Mouse (Mus musculus): ENCODE results near the gene Wrnip1. TPM values are rescaled to one million over a fixed set of nuclear protein-coding genes. Genes with fewer than 3 reads are reported as not detected.
A peak's percentile ranks its signal among the peaks of the same experiment; 100 is the strongest.

Wrnip1 gene
- polyA plus RNA-seq, 1 experiment from 2014 or later: 34.7 TPM

- no peak overlapping the region for H3K9ac ChIP-seq (replicated peaks)
- ATAC-seq (ENCODE audit: insufficient number of reproducible peaks, insufficient read depth, low FRiP score, low TSS enrichment, low read depth): no peak
Observed at GRCm38 (mm10) chr13:32831505-32832273, 29.9 kb downstream of the Wrnip1 start.

GRCm38 (mm10) chr13:32832776-32833175, 30.9 kb downstream of the Wrnip1 start:
- Histone ChIP-seq H3K4me3 (replicated peaks) (no peak overlapping the region), H3K27me3 (no peaks in the 10 kb centered on the region), H3K9me3 (no peaks in the 10 kb centered on the region), H3K4me2 (no peak overlapping the region), H3K27ac (no peak overlapping the region), H3K4me1 (replicated peaks) (no peaks in the 10 kb centered on the region), H3K36me3 (no peaks in the 10 kb centered on the region), H3K9ac (replicated peaks) (no peak overlapping the region)
- ATAC-seq (ENCODE audit: insufficient number of reproducible peaks, insufficient read depth, low FRiP score, low TSS enrichment, low read depth): no peak
- WGBS: 74% methylated on average over 3 of the region's 3 CpGs

More at GRCm38 (mm10) chr13:32831505-32832273, 29.9 kb downstream of the Wrnip1 start:
- H3K4me1 ChIP-seq (replicated peaks): no peaks in the 10 kb centered on the region
- no peaks in the 10 kb centered on the region for H3K36me3 ChIP-seq
- H3K9me3 ChIP-seq: no peaks in the 10 kb centered on the region
- no peak overlapping the region for H3K4me3 ChIP-seq (replicated peaks)
- no peaks in the 10 kb centered on the region for H3K27me3 ChIP-seq
- no peak overlapping the region for H3K4me2 ChIP-seq
- 83% methylated on average over 3 of the region's 3 CpGs for WGBS
- no peak overlapping the region for H3K27ac ChIP-seq

GRCm38 (mm10) chr13:32833237-32833636, 31.4 kb downstream of the Wrnip1 start:
- Histone ChIP-seq H3K4me2 (no peak overlapping the region), H3K27me3 (no peaks in the 10 kb centered on the region), H3K36me3 (no peaks in the 10 kb centered on the region), H3K9ac (replicated peaks) (no peak overlapping the region), H3K4me1 (replicated peaks) (no peaks in the 10 kb centered on the region), H3K4me3 (replicated peaks) (no peak overlapping the region), H3K27ac (no peak overlapping the region), H3K9me3 (no peaks in the 10 kb centered on the region)
- ATAC-seq (ENCODE audit: insufficient number of reproducible peaks, insufficient read depth, low FRiP score, low TSS enrichment, low read depth): no peak
- WGBS: 72% methylated on average over 6 of the region's 6 CpGs

GRCm38 (mm10) chr13:32834513-32834912, 32.7 kb downstream of the Wrnip1 start:
- H3K4me2 ChIP-seq: no peak overlapping the region
- 94% methylated on average over 5 of the region's 5 CpGs for WGBS
- no peaks in the 10 kb centered on the region for H3K9me3 ChIP-seq
- H3K27me3 ChIP-seq: no peaks in the 10 kb centered on the region
- H3K4me3 ChIP-seq (replicated peaks): no peak overlapping the region
- no peak overlapping the region for H3K9ac ChIP-seq (replicated peaks)
- no peaks in the 10 kb centered on the region for H3K36me3 ChIP-seq
- ATAC-seq (ENCODE audit: insufficient number of reproducible peaks, insufficient read depth, low FRiP score, low TSS enrichment, low read depth): no peak
- no peak overlapping the region for H3K27ac ChIP-seq
- H3K4me1 ChIP-seq (replicated peaks): no peaks in the 10 kb centered on the region

- H3K4me1 ChIP-seq (replicated peaks): no peaks in the 10 kb centered on the region
- H3K9ac ChIP-seq (replicated peaks): no peak overlapping the region
- no peak overlapping the region for H3K4me3 ChIP-seq (replicated peaks)
- H3K27me3 ChIP-seq: no peaks in the 10 kb centered on the region
- ATAC-seq (ENCODE audit: insufficient number of reproducible peaks, insufficient read depth, low FRiP score, low TSS enrichment, low read depth): no peak
- 65% methylated on average over 1 of the region's 1 CpGs for WGBS
- no peaks in the 10 kb centered on the region for H3K36me3 ChIP-seq
- no peak overlapping the region for H3K27ac ChIP-seq
- no peak overlapping the region for H3K4me2 ChIP-seq
- H3K9me3 ChIP-seq: no peaks in the 10 kb centered on the region
Observed at GRCm38 (mm10) chr13:32839314-32839713, 37.5 kb downstream of the Wrnip1 start.

- H3K27me3 ChIP-seq: no peaks in the 10 kb centered on the region
- no peaks in the 10 kb centered on the region for H3K4me1 ChIP-seq (replicated peaks)
- H3K9me3 ChIP-seq: no peaks in the 10 kb centered on the region
- no peak overlapping the region for H3K4me2 ChIP-seq
- H3K27ac ChIP-seq: no peak overlapping the region
- no peak overlapping the region for H3K9ac ChIP-seq (replicated peaks)
- 92% methylated on average over 3 of the region's 3 CpGs for WGBS
- ATAC-seq (ENCODE audit: insufficient number of reproducible peaks, insufficient read depth, low FRiP score, low TSS enrichment, low read depth): no peak
- no peak overlapping the region for H3K4me3 ChIP-seq (replicated peaks)
- H3K36me3 ChIP-seq: no peaks in the 10 kb centered on the region
Observed at GRCm38 (mm10) chr13:32841349-32841748, 39.5 kb downstream of the Wrnip1 start.

- H3K27ac ChIP-seq: no peak overlapping the region
- no peak overlapping the region for H3K4me3 ChIP-seq (replicated peaks)
- no peak overlapping the region for H3K9ac ChIP-seq (replicated peaks)
- H3K36me3 ChIP-seq: no peaks in the 10 kb centered on the region
- no peak overlapping the region for H3K4me2 ChIP-seq
- ATAC-seq (ENCODE audit: insufficient number of reproducible peaks, insufficient read depth, low FRiP score, low TSS enrichment, low read depth): no peak
- H3K27me3 ChIP-seq: no peaks in the 10 kb centered on the region
- no peaks in the 10 kb centered on the region for H3K9me3 ChIP-seq
- H3K4me1 ChIP-seq (replicated peaks): peaks cover 12% of the 10 kb centered on the region
Observed at GRCm38 (mm10) chr13:32846221-32846620, 44.4 kb downstream of the Wrnip1 start.

GRCm38 (mm10) chr13:32849092-32849491, 47.3 kb downstream of the Wrnip1 start:
- H3K9me3 ChIP-seq: no peaks in the 10 kb centered on the region
- H3K4me2 ChIP-seq: no peak overlapping the region
- ATAC-seq (ENCODE audit: insufficient number of reproducible peaks, insufficient read depth, low FRiP score, low TSS enrichment, low read depth): no peak
- H3K36me3 ChIP-seq: no peaks in the 10 kb centered on the region
- H3K9ac ChIP-seq (replicated peaks): no peak overlapping the region
- whole genome bisulfite sequencing: 40% methylated on average over 4 of the region's 4 CpGs
- H3K4me1 ChIP-seq (replicated peaks): peaks cover 12% of the 10 kb centered on the region
- H3K27ac ChIP-seq: no peak overlapping the region
- H3K4me3 ChIP-seq (replicated peaks): no peak overlapping the region
- H3K27me3 ChIP-seq: no peaks in the 10 kb centered on the region

- H3K4me2 ChIP-seq: no peak overlapping the region
- no peak for ATAC-seq (ENCODE audit: insufficient number of reproducible peaks, insufficient read depth, low FRiP score, low TSS enrichment, low read depth)
- peaks cover 12% of the 10 kb centered on the region for H3K4me1 ChIP-seq (replicated peaks)
- no peak overlapping the region for H3K4me3 ChIP-seq (replicated peaks)
- no peaks in the 10 kb centered on the region for H3K36me3 ChIP-seq
- H3K9ac ChIP-seq (replicated peaks): no peak overlapping the region
- no peak overlapping the region for H3K27ac ChIP-seq
- H3K27me3 ChIP-seq: no peaks in the 10 kb centered on the region
- H3K9me3 ChIP-seq: no peaks in the 10 kb centered on the region
Observed at GRCm38 (mm10) chr13:32849531-32850123, 47.8 kb downstream of the Wrnip1 start.

GRCm38 (mm10) chr13:32850156-32850555, 48.3 kb downstream of the Wrnip1 start:
- 60% methylated on average over 1 of the region's 1 CpGs for WGBS
- Histone ChIP-seq H3K27me3 (no peaks in the 10 kb centered on the region), H3K4me1 (replicated peaks) (peaks cover 12% of the 10 kb centered on the region), H3K4me3 (replicated peaks) (no peak overlapping the region), H3K36me3 (no peaks in the 10 kb centered on the region), H3K27ac (no peak overlapping the region), H3K4me2 (no peak overlapping the region), H3K9me3 (no peaks in the 10 kb centered on the region), H3K9ac (replicated peaks) (no peak overlapping the region)
- no peak for ATAC-seq (ENCODE audit: insufficient number of reproducible peaks, insufficient read depth, low FRiP score, low TSS enrichment, low read depth)

GRCm38 (mm10) chr13:32850668-32851404, 49.0 kb downstream of the Wrnip1 start, which contains the start of gene Serpinb1a:
TSS of gene Serpinb1a (minus strand) at chr13:32851185.
- Histone ChIP-seq H3K4me3 (replicated peaks) (no peak within 1 kb of the TSS), H3K9me3 (no peaks in the 10 kb centered on the region), H3K4me1 (replicated peaks) (peaks cover 12% of the 10 kb centered on the region), H3K27ac (no peak within 1 kb of the TSS), H3K4me2 (no peak within 1 kb of the TSS), H3K9ac (replicated peaks) (no peak within 1 kb of the TSS), H3K36me3 (no peaks in the 10 kb centered on the region), H3K27me3 (no peaks in the 10 kb centered on the region)
- ATAC-seq (ENCODE audit: insufficient number of reproducible peaks, insufficient read depth, low FRiP score, low TSS enrichment, low read depth): peak; percentile 78; the same call in 1 of the 2 replicates
- 42% methylated on average over 10 of the region's 10 CpGs for WGBS
